Mouse (Mus musculus) intestine, postnatal 0 days (tissue): ENCODE results near the gene Rab27a. TPM values are rescaled to one million over a fixed set of nuclear protein-coding genes. Genes with fewer than 3 reads are reported as not detected.

ENCODE experiments used
- ATAC-seq: fragments of 200-750 bp; cut with Nextera tagmentation; 2 replicates; pipeline ENCODE4 v1.8.0; 2017; ENCODE audit warnings: mild to moderate bottlenecking, moderate TSS enrichment, moderate library complexity
- H3K27ac ChIP-seq: fragments of 300-500 bp; sonication (generic); 2 replicates; pipeline ENCODE4 v1.5.1; 2014; ENCODE audit warnings: mild to moderate bottlenecking, low read depth, low read length, moderate library complexity
- H3K27me3 ChIP-seq: fragments of 300-500 bp; sonication (generic); replicated peaks from 2 replicates; pipeline ENCODE4 v1.6.1; 2014; ENCODE audit warnings: low read length, mixed read lengths; ENCODE audit not compliant: control insufficient read depth, insufficient read depth
- H3K36me3 ChIP-seq: fragments of 300-500 bp; sonication (generic); 2 replicates; pipeline ENCODE4 v1.6.1; 2014; ENCODE audit warnings: mild to moderate bottlenecking, moderate library complexity; ENCODE audit not compliant: control insufficient read depth, insufficient read depth
- H3K4me1 ChIP-seq: fragments of 300-500 bp; sonication (generic); replicated peaks from 2 replicates; pipeline ENCODE4 v1.6.1; 2014; ENCODE audit warnings: antibody characterized with exemption, low read length, mixed read lengths; ENCODE audit not compliant: control insufficient read depth, insufficient read depth
- H3K4me2 ChIP-seq: fragments of 300-500 bp; sonication (generic); replicated peaks from 2 replicates; pipeline ENCODE4 v1.6.1; 2014; ENCODE audit warnings: low read depth, mild to moderate bottlenecking, moderate library complexity
- H3K4me3 ChIP-seq: fragments of 300-500 bp; sonication (generic); 2 replicates; pipeline ENCODE4 v1.5.1; 2014; ENCODE audit warnings: low read depth, low read length
- H3K9ac ChIP-seq: fragments of 300-500 bp; sonication (generic); 2 replicates; pipeline ENCODE4 v1.6.1; 2014; ENCODE audit warnings: mild to moderate bottlenecking, low read depth, low read length
- H3K9me3 ChIP-seq: fragments of 300-500 bp; sonication (generic); 2 replicates; pipeline ENCODE4 v1.6.1; 2016; ENCODE audit warnings: mixed run types; ENCODE audit not compliant: control insufficient read depth
- CTCF ChIP-seq: sonication (generic); IDR thresholded peaks from 2 replicates; pipeline ENCODE4 v1.5.1; 2016; ENCODE audit warnings: low read depth, mild to moderate bottlenecking, control low read depth, antibody characterized with exemption, moderate library complexity
- WGBS: fragments of 180-500 bp; shearing (Covaris S2); extraction: QIAGEN DNeasy Blood & Tissue Kit; methylation state at CpG from one replicate; pipeline ENCODE4 v1.1.7; 2014; 5-methylcytosine and 5-hydroxymethylcytosine counted together
- polyA plus RNA-seq: library from polyadenylated mRNA; unstranded; fragments of >200 nt; fragmentation: Nextera tagmentation; extraction: Ambion mirVana; gene quantifications from 2 replicates; pipeline ENCODE4 v1.2.1, GENCODE M21; 2015

Rab27a gene
- polyA plus RNA-seq, 1 experiment from 2014 or later: 5.7 TPM

DNA sequence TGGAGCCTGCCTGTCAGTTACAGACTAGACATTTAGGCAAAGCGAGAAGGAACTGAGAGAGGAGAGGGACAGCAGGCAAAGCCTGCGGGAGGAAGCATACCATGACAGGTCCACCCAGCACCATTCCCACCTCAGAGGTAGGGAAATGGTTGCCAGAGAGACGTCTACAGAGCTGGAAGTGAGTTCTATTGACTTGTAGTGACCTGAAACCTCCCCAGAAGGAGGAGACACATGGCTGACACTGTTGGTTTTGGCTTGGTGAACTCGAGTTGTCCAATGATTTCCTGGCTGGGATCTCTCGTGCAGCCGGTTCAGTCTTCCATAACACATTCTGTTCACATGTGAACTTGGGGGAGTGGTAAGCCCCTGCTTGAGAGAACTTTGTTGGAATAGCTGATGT is 39.3 kb downstream of the Rab27a start:
- no peak for TF ChIP-seq CTCF
- 76% methylated on average over 6 of the region's 6 CpGs for WGBS
- H3K4me2 ChIP-seq: no peak overlapping the region
- no peak overlapping the region for H3K27ac ChIP-seq
- H3K4me3 ChIP-seq: no peak overlapping the region
- no peaks in the 10 kb centered on the region for H3K27me3 ChIP-seq
- no peak overlapping the region for H3K9ac ChIP-seq
- ATAC-seq: no peak
- H3K9me3 ChIP-seq: no peaks in the 10 kb centered on the region
- no peaks in the 10 kb centered on the region for H3K4me1 ChIP-seq
- no peaks in the 10 kb centered on the region for H3K36me3 ChIP-seq

DNA sequence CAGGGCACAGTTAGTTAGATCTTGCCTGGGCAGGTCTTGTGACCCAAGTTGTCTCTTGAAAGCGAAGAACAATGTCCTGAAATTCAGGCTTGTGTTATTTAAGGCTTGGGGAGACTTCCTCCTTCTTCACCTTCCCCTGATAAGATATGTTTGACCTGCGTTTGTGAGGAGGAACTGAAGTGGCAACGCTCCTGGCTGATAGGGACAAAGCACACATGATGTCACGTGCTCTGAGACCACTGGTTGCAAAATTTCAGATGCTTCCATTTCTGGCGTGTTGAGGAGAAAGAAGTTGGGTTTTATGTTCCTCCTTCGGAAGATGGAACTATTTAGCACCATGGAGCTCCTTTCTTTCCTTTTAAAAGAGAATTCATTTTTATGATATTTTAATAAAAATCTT is 41.2 kb downstream of the Rab27a start:
- Histone ChIP-seq H3K9me3 (no peaks in the 10 kb centered on the region), H3K4me3 (no peak overlapping the region), H3K4me2 (no peak overlapping the region), H3K36me3 (no peaks in the 10 kb centered on the region), H3K27me3 (no peaks in the 10 kb centered on the region), H3K4me1 (no peaks in the 10 kb centered on the region), H3K9ac (no peak overlapping the region), H3K27ac (no peak overlapping the region)
- 56% methylated on average over 6 of the region's 6 CpGs for WGBS
- no peak for TF ChIP-seq CTCF
- no peak for ATAC-seq

DNA sequence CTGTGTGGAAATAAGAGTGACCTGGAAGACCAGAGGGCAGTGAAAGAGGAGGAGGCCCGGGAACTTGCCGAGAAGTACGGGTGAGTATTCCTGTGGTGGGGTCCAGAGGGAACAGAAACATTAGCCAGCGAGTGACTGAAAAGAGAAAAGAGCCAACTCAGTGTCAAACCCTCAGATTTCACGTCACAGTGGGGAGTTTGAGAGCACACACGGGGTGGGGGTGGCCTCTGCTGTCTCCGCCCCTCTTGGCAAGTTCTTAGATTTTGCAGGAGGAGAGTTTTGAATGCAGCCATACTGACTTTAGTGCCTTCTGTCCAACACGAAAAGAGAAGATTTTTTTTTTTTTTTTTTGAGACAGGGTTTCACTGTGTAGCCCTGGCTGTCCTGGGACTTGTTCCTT is 42.5 kb downstream of the Rab27a start:
- WGBS: 59% methylated on average over 8 of the region's 8 CpGs
- H3K27me3 ChIP-seq: no peaks in the 10 kb centered on the region
- no peaks in the 10 kb centered on the region for H3K4me1 ChIP-seq
- no peaks in the 10 kb centered on the region for H3K36me3 ChIP-seq
- no peak for TF ChIP-seq CTCF
- no peaks in the 10 kb centered on the region for H3K9me3 ChIP-seq
- ATAC-seq: no peak
- H3K4me2 ChIP-seq: no peak overlapping the region
- no peak overlapping the region for H3K27ac ChIP-seq
- no peak overlapping the region for H3K9ac ChIP-seq
- no peak overlapping the region for H3K4me3 ChIP-seq

DNA sequence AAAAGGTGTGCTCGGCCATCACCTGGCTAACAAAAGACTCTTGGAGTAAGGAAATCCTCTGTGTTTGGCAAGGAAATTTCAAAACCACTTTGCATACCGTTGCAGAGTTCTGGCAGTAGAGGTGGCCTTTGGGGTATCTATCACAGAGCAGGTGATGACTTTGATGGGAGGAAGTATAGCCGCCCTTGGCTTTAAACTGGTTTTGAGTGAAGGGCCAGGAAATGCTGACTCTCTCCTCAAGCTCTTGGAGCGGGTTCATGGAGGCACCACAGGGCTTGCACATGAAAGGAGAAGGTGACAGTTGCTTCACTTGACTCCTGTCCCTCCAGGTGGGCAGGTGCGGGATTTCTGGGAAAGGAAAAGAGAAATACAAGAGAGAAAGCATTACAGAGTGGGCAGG is 42.9 kb downstream of the Rab27a start:
- H3K27me3 ChIP-seq: no peaks in the 10 kb centered on the region
- no peak for ATAC-seq

DNA sequence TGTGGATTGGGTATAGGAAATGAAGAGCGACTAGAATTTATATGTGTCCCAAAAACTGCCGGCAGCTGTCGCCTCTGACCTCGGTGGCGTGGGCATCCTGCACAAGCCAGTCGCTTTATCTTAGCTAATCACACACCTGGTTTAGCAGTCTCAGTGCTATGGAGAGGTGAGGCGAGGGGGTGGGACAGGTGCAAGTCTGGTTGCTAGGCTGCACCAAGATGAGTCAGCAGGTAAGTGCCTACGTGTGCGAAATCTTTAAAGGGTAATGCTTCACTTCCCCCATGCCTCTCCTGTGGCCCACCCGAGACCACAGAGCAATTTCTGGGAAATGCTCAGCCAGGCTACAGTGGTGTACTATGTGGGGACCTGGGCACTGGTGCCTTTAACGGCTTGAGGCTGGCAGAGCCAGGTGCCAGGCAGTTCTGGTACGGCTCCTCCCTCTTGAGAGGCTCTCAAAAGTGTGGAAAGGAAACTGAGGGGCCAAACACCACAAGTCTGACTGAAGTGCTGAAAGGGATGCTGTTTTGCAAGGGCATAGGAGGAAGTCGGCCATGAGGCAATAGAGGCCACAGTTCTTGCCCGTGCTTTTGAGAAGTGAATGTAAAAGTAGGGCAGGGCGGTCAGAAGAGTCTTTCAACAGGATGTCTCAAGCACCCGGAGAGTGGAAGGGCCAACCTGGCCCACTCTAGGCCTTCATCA is 44.7 kb downstream of the Rab27a start:
- no peak overlapping the region; the same call in 1 of the 2 replicates for H3K4me2 ChIP-seq
- no peaks in the 10 kb centered on the region for H3K4me1 ChIP-seq
- H3K4me3 ChIP-seq: no peak overlapping the region
- H3K9ac ChIP-seq: no peak overlapping the region
- H3K36me3 ChIP-seq: no peaks in the 10 kb centered on the region
- peak; percentile 59 for ATAC-seq
- TF ChIP-seq CTCF: no peak
- no peaks in the 10 kb centered on the region for H3K27me3 ChIP-seq
- H3K27ac ChIP-seq: no peak overlapping the region
- no peaks in the 10 kb centered on the region for H3K9me3 ChIP-seq
- WGBS: 45% methylated on average over 16 of the region's 16 CpGs

More for the DNA sequence above, 42.9 kb downstream of the Rab27a start:
- TF ChIP-seq CTCF: no peak
- no peak overlapping the region for H3K4me2 ChIP-seq
- H3K9ac ChIP-seq: no peak overlapping the region
- H3K9me3 ChIP-seq: no peaks in the 10 kb centered on the region
- H3K4me3 ChIP-seq: no peak overlapping the region
- H3K4me1 ChIP-seq: no peaks in the 10 kb centered on the region
- no peak overlapping the region for H3K27ac ChIP-seq
- H3K36me3 ChIP-seq: no peaks in the 10 kb centered on the region
- WGBS: 77% methylated on average over 5 of the region's 5 CpGs

DNA sequence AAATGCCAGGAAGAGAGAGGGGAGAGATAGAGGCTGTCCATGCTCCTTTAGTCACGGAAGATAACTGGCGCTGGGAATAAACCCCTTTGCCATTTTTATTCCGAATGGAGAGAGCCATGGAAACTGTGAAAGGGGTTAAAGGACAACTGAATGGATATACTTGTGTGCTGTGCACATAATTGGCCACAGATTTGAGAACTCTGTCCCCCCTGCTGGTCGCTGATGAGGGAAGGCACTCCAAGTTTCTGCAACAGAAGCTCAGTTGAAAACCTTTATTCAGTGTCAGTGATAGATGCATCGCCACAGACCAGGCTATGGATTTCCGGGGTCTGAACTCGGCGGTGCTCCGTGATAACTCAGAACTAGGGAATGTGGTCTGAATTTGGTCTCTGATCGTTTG is 45.5 kb downstream of the Rab27a start:
- TF ChIP-seq CTCF: no peak
- H3K4me2 ChIP-seq: no peak overlapping the region
- no peak overlapping the region for H3K4me3 ChIP-seq
- no peaks in the 10 kb centered on the region for H3K4me1 ChIP-seq
- no peaks in the 10 kb centered on the region for H3K9me3 ChIP-seq
- no peak overlapping the region for H3K27ac ChIP-seq
- H3K27me3 ChIP-seq: no peaks in the 10 kb centered on the region
- H3K36me3 ChIP-seq: no peaks in the 10 kb centered on the region
- no peak overlapping the region for H3K9ac ChIP-seq
- no peak for ATAC-seq
- 83% methylated on average over 10 of the region's 10 CpGs for WGBS
